Mouse (Mus musculus) hindbrain, embryonic 13.5 days (tissue): ENCODE measurements at regions not wholly inside any gene's neighbourhood (a gene's known extent, or its start where the extent isn't known, plus 50 kb on each side); places are given as distances from the start of the nearest gene placed in this dataset.
A peak's percentile ranks its signal among the peaks of the same experiment; 100 is the strongest.

Source experiments
- ATAC-seq: fragments of 200-750 bp; cut with Nextera tagmentation; 2 replicates; pipeline ENCODE4 v1.8.0; 2017; ENCODE audit warnings: moderate TSS enrichment; ENCODE audit not compliant: low FRiP score
- H3K27ac ChIP-seq: fragments of 300-500 bp; sonication (generic); 2 replicates; pipeline ENCODE4 v1.5.1; 2015; ENCODE audit warnings: inconsistent platforms, mild to moderate bottlenecking, moderate library complexity
- H3K27me3 ChIP-seq: fragments of 300-500 bp; sonication (generic); 2 replicates; pipeline ENCODE4 v1.6.1; 2015; ENCODE audit warnings: mild to moderate bottlenecking, inconsistent platforms
- H3K36me3 ChIP-seq: fragments of 300-500 bp; sonication (generic); 2 replicates; pipeline ENCODE4 v1.6.1; 2015; ENCODE audit warnings: mild to moderate bottlenecking, inconsistent platforms
- H3K4me1 ChIP-seq: fragments of 300-500 bp; sonication (generic); replicated peaks from 2 replicates; pipeline ENCODE4 v1.6.1; 2015; ENCODE audit warnings: inconsistent platforms
- H3K4me2 ChIP-seq: fragments of 300-500 bp; sonication (generic); 2 replicates; pipeline ENCODE4 v1.6.1; 2015; ENCODE audit warnings: inconsistent platforms, mild to moderate bottlenecking, moderate library complexity
- H3K4me3 ChIP-seq: fragments of 300-500 bp; sonication (generic); 2 replicates; pipeline ENCODE4 v1.5.1; 2015; ENCODE audit warnings: mild to moderate bottlenecking, inconsistent platforms
- H3K9ac ChIP-seq: fragments of 300-500 bp; sonication (generic); 2 replicates; pipeline ENCODE4 v1.6.1; 2015; ENCODE audit warnings: mild to moderate bottlenecking, inconsistent platforms
- H3K9me3 ChIP-seq: fragments of 300-500 bp; sonication (generic); 2 replicates; pipeline ENCODE4 v1.6.1; 2016; ENCODE audit warnings: inconsistent platforms
- WGBS: fragments of 180-500 bp; shearing (Covaris S2); methylation state at CpG from one replicate; pipeline ENCODE4 v1.1.7; 2015; 5-methylcytosine and 5-hydroxymethylcytosine counted together

DNA sequence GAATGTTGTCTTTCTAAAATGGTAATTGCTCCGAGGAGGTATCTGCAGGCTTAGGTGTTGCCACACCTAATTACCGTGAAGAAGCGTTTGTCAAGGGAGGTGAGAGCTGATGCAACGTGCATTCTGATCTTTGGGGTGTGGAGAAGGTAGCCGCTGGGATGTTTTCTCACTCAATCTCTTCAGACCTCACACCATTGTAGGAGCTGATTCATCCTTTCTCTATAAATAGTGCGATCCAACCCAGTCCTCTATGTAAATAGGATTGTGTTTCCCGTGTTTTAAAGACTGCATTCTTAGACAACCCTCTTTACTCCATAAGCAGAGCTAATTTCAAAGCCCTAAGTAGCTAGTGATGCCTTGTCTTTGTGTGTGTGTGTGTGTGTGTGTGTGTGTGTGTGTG is 374.2 kb upstream of the Slc35b3 start:
- ATAC-seq: no peak
- no peaks in the 10 kb centered on the region for H3K9me3 ChIP-seq
- H3K27ac ChIP-seq: no peak overlapping the region
- H3K36me3 ChIP-seq: no peaks in the 10 kb centered on the region
- no peak overlapping the region for H3K9ac ChIP-seq
- no peaks in the 10 kb centered on the region for H3K4me1 ChIP-seq
- no peak overlapping the region for H3K4me2 ChIP-seq
- no peak overlapping the region for H3K4me3 ChIP-seq
- WGBS: 79% methylated on average over 7 of the region's 7 CpGs
- H3K27me3 ChIP-seq: no peaks in the 10 kb centered on the region

DNA sequence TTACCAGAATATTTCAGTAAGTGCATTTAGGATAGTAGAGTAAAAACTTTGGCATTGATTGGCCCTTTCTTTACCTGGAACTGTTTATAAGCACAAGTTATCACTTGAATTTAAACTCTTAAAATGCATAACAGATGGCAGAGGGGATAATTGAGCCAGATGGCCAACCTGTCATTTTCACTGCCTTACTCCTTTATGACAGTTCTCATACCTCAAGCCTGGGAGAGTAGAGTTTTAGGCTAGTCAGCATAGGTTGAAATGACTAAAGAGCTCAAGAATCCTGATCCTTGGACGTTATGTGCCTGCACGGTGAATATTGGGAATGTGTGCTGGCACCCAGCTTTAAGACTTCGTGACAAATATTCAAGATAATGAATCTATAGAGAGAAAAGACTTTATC is 369.1 kb upstream of the Slc35b3 start:
- Histone ChIP-seq H3K27me3 (no peaks in the 10 kb centered on the region), H3K9ac (no peak overlapping the region), H3K4me3 (no peak overlapping the region), H3K4me1 (no peaks in the 10 kb centered on the region), H3K27ac (no peak overlapping the region), H3K36me3 (no peaks in the 10 kb centered on the region), H3K9me3 (no peaks in the 10 kb centered on the region), H3K4me2 (no peak overlapping the region)
- 88% methylated on average over 3 of the region's 3 CpGs for WGBS
- no peak for ATAC-seq

DNA sequence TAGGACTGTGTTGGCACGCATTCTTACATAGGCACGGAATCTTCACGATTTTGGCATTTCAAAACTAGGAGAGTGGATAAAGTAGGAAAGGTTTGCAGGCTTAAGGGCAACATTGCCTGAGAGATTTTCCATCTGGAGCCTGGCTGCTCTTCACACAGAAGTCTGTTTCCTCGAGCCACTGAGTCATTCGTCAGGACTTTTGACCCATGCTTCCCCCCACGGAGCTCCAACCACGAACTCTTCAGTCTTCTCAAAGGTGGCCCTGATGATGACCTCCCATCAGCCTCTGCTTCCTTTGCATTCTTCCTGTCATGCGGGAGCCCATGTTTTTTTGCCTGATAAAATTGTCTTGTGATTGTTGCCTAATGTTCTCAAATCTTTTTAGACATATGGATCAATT is 365.5 kb upstream of the Slc35b3 start:
- ATAC-seq: no peak
- no peak overlapping the region for H3K9ac ChIP-seq

DNA sequence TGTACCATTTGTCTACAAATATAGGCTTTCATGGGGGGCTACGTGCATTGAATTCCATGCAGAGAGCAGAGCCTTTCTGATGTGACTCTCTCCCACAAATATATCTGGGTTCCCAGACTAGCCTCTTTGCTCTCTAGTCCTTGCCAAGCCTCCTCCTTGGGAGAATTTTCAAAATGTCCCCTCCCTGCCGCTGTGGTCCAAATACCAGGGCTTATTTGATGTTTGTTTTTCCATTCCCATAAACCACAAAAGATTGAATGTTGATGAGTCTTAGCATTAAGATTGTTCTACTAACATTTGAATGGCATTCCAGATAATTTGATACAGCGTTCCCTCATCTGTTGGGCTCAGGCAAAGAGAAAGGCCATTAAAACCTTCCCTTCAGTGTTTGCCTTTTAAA is 360.4 kb upstream of the Slc35b3 start:
- no peak overlapping the region for H3K4me3 ChIP-seq
- no peak overlapping the region for H3K9ac ChIP-seq
- H3K4me2 ChIP-seq: no peak overlapping the region
- H3K27ac ChIP-seq: no peak overlapping the region
- WGBS: 92% methylated on average over 3 of the region's 3 CpGs
- no peaks in the 10 kb centered on the region for H3K27me3 ChIP-seq
- H3K9me3 ChIP-seq: no peaks in the 10 kb centered on the region
- no peaks in the 10 kb centered on the region for H3K4me1 ChIP-seq
- ATAC-seq: no peak
- H3K36me3 ChIP-seq: no peaks in the 10 kb centered on the region

More for the DNA sequence above, 365.5 kb upstream of the Slc35b3 start:
- no peaks in the 10 kb centered on the region for H3K36me3 ChIP-seq
- H3K27ac ChIP-seq: no peak overlapping the region
- H3K4me2 ChIP-seq: no peak overlapping the region
- H3K27me3 ChIP-seq: no peaks in the 10 kb centered on the region
- H3K9me3 ChIP-seq: no peaks in the 10 kb centered on the region
- H3K4me3 ChIP-seq: no peak overlapping the region
- 79% methylated on average over 8 of the region's 8 CpGs for WGBS
- H3K4me1 ChIP-seq: no peaks in the 10 kb centered on the region

DNA sequence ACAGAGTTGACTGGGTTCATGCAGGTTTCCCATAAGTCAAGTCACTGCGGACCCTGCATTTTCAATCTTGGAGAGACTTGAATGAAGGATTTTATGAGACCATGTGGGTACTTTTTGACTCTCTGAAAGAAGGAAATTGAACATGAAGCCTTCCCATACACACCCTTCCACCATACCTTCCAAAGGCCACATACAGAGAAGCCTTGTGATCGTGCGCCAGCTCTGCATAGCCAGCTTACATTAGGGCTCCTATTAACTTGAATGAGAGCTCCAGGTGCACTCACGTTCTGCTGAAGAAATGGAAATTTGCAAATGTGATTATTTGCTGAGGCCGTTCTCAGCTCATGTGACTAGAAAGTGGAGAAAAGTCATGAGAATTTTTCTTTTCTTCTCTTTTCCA is 349.1 kb upstream of the Slc35b3 start:
- WGBS: 91% methylated on average over 5 of the region's 5 CpGs
- no peak overlapping the region for H3K4me3 ChIP-seq
- no peak overlapping the region for H3K9ac ChIP-seq
- no peaks in the 10 kb centered on the region for H3K27me3 ChIP-seq
- H3K4me1 ChIP-seq: no peaks in the 10 kb centered on the region
- no peak overlapping the region for H3K27ac ChIP-seq
- H3K4me2 ChIP-seq: no peak overlapping the region
- no peaks in the 10 kb centered on the region for H3K36me3 ChIP-seq
- no peak for ATAC-seq
- no peaks in the 10 kb centered on the region for H3K9me3 ChIP-seq

DNA sequence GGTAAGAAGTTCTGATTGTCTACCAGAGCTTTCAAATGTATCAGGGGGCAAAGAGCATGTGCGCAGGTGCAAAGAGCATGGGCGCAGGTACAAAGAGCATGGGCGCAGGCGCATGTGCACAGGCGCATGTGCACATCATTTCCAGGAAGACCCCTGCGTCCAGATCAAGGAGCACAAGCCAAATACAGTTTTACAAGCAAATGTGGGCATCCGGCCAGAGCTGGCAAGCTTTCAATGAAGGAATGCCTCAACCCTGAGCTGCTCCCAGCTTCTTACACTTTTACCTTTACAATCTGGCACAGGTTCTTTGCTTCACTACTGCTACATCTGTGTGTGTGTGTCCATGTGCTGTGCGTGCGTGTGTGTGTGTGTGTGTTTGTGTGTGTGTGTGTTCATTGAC is 347.2 kb upstream of the Slc35b3 start:
- 95% methylated on average over 9 of the region's 9 CpGs for WGBS
- H3K27me3 ChIP-seq: no peaks in the 10 kb centered on the region
- H3K36me3 ChIP-seq: no peaks in the 10 kb centered on the region
- H3K4me2 ChIP-seq: no peak overlapping the region
- ATAC-seq: no peak
- H3K9me3 ChIP-seq: no peaks in the 10 kb centered on the region
- H3K27ac ChIP-seq: no peak overlapping the region
- no peaks in the 10 kb centered on the region for H3K4me1 ChIP-seq
- H3K9ac ChIP-seq: no peak overlapping the region
- no peak overlapping the region for H3K4me3 ChIP-seq

DNA sequence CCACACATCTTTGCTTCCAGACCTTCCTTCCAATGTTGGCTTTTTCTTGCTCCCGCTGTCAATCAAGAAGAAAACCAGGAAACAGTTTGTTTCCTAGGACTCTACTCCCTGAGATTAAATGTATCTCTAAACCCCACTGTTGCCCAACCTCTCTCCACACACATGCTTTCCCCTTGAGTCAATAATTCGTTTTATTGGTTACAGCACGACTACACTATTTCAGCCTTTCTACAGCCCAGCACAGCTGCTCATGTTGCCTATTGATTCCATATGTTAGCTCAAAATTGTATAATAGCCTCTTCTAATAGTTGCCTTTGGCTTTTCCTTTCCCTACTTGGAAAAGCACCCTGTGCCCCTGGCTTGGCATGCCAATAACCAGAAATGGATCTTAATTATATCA is 346.2 kb upstream of the Slc35b3 start:
- Histone ChIP-seq H3K4me3 (no peak overlapping the region), H3K9ac (no peak overlapping the region), H3K27me3 (no peaks in the 10 kb centered on the region), H3K4me1 (no peaks in the 10 kb centered on the region), H3K27ac (no peak overlapping the region), H3K4me2 (no peak overlapping the region), H3K9me3 (no peaks in the 10 kb centered on the region), H3K36me3 (no peaks in the 10 kb centered on the region)
- WGBS: 83% methylated on average over 3 of the region's 3 CpGs
- ATAC-seq: no peak

DNA sequence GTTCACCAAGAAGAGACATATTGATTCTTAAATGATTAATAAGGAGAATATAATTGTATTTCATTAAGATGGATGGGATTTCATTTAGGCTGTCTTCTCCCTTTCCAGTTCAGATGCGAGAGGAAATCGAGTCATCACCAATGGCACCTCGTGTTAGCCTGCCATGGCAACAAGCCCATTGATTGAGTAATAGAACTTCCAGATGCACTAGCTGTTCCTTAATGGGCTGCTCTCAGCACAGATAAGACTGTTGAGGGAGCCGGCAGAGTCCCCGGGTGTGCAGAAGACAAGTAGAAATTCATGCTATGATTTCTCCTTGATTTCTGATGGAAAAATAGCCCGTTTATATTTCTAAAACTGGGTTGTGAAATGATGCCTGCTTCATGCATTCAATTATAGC is 336.5 kb upstream of the Slc35b3 start:
- peak; percentile 71 for ATAC-seq
- Histone ChIP-seq H3K9ac (no peak overlapping the region), H3K9me3 (no peaks in the 10 kb centered on the region), H3K27ac (peak overlapping the region; percentile 5; the same call in 1 of the 2 replicates), H3K27me3 (no peaks in the 10 kb centered on the region), H3K4me3 (no peak overlapping the region), H3K4me1 (peaks cover 5% of the 10 kb centered on the region; the same call in 1 of the 2 replicates), H3K36me3 (no peaks in the 10 kb centered on the region), H3K4me2 (no peak overlapping the region)
- WGBS: 71% methylated on average over 6 of the region's 6 CpGs

DNA sequence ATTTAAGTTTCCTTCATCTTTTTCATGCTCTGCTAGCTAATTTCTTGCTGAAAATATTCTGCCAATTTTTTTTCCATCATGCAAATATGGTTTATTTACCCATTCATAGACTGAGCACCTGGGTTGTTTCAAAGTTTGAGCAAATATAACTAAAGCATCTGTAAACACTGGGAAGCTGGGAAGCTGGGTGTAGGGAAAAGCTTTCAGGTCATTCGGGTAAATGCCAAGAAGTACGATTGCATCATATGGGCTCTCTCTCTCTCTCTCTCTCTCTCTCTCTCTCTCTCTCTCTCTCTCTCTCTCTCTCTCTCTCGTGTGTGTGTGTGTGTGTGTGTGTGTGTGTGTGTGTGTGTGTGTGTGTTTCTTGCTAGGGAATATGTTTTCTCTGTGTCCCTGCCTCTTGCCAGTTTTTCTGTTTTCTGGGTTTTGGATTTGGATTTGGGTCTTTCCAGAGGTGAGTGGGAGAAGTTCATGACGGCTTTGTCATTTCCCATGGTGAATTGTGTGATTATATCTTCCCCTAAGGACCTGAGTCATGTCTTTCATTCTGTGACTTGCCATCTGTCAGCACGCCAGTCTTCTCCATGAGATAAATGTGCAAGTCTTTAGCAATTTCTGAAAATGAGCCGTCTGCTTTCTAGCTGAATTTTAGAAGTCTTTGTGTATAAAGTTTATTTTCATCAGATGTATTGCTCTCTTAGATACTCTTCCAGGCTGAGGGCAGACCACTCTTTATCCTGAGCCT is 329.7 kb upstream of the Slc35b3 start:
- H3K36me3 ChIP-seq: no peaks in the 10 kb centered on the region
- 80% methylated on average over 5 of the region's 6 CpGs for WGBS
- H3K27ac ChIP-seq: no peak overlapping the region
- H3K4me3 ChIP-seq: no peak overlapping the region
- no peak overlapping the region for H3K9ac ChIP-seq
- H3K9me3 ChIP-seq: no peaks in the 10 kb centered on the region
- no peak for ATAC-seq
- no peak overlapping the region for H3K4me2 ChIP-seq
- no peaks in the 10 kb centered on the region for H3K4me1 ChIP-seq
- no peaks in the 10 kb centered on the region for H3K27me3 ChIP-seq

DNA sequence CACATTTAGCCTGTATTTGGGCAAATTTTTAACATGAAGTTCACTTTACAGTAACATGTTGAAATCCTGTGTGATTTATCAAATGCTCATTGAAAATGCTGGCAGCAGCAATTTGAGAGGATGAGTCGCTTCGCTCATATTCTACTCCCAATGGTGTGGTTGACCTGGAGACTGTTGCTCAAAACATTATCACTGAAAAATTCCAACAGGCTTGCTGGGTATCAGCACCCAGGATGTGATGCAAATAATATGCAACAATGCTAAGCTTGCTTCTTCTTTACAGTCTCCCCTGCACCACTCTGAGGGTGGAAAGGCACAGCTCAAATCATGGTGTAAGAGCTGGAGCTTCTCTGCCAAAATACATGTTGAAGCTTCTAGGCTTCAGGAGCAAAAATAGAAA is 321.6 kb upstream of the Slc35b3 start:
- H3K4me1 ChIP-seq: no peaks in the 10 kb centered on the region
- no peak overlapping the region for H3K9ac ChIP-seq
- H3K36me3 ChIP-seq: no peaks in the 10 kb centered on the region
- no peak for ATAC-seq
- no peaks in the 10 kb centered on the region for H3K9me3 ChIP-seq
- no peak overlapping the region for H3K4me2 ChIP-seq
- WGBS: 86% methylated on average over 2 of the region's 2 CpGs
- H3K27me3 ChIP-seq: no peaks in the 10 kb centered on the region
- no peak overlapping the region for H3K27ac ChIP-seq
- no peak overlapping the region for H3K4me3 ChIP-seq

DNA sequence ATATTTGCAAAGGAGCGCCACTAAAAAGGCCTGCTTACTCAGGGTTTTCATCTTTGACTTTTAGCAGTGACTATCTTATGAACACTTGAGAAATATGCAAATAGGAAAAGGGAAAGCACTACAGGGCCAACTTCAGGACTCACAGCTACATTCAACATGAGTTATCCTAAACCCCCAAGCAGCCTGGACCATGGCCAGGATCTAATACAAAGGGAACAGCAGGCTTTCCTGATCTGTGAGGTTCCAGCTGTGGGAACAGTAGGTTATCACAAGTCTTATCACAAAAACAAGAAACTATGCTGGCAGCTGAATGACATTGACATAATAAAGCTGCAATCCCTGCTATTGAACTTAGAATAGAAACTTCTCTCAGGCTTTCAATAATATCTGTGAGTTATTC is 317.4 kb upstream of the Slc35b3 start:
- Histone ChIP-seq H3K36me3 (no peaks in the 10 kb centered on the region), H3K9me3 (no peaks in the 10 kb centered on the region), H3K4me2 (no peak overlapping the region), H3K9ac (no peak overlapping the region), H3K27ac (no peak overlapping the region), H3K27me3 (no peaks in the 10 kb centered on the region), H3K4me1 (no peaks in the 10 kb centered on the region), H3K4me3 (no peak overlapping the region)
- 88% methylated on average over 1 of the region's 1 CpGs for WGBS
- no peak for ATAC-seq

DNA sequence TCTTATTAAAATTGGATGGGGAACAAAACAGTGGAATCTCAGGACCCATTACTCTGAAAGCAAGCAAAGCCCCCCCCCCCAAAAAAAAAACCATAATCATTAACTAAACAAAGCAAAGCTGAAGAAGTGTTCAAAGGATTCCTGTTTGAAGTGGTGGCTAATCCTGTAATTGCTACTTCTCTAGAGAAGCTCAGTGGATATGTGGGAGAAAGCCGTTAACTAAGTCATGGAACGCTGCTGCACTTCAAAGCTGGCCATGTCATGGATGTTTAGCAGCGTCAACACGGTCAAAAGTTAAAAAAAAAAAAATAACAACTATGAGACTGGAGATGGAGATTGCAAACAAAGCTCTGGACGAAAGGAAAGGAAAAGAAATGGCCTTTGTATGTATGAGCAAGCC is 305.3 kb upstream of the Slc35b3 start:
- WGBS: 63% methylated on average over 5 of the region's 5 CpGs
- ATAC-seq: no peak
- Histone ChIP-seq H3K9ac (no peak overlapping the region), H3K4me2 (no peak overlapping the region), H3K4me3 (no peak overlapping the region), H3K27ac (no peak overlapping the region), H3K36me3 (no peaks in the 10 kb centered on the region), H3K27me3 (no peaks in the 10 kb centered on the region), H3K9me3 (no peaks in the 10 kb centered on the region), H3K4me1 (no peaks in the 10 kb centered on the region)

DNA sequence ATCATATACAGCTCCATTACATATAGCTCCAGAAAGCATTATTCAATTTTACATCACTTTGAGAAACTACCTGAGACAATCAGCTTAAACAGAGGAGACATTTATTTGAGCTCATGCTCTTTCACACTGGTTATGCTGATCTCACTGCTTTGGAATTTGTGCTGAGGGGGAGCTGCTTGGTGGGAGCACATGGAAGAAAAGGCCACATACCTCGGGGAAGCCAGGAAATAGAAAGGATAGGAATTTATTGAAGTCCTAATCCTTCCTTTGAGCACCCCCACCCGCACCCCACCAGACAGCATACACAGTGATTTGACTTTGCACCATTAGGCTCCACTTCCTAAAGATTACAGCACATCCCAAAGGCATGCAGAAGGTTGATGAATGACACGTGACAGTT is 296.0 kb upstream of the Slc35b3 start:
- Histone ChIP-seq H3K9ac (no peak overlapping the region), H3K36me3 (no peaks in the 10 kb centered on the region), H3K4me1 (no peaks in the 10 kb centered on the region), H3K4me3 (no peak overlapping the region), H3K27me3 (no peaks in the 10 kb centered on the region), H3K9me3 (no peaks in the 10 kb centered on the region), H3K27ac (no peak overlapping the region), H3K4me2 (no peak overlapping the region)
- WGBS: 59% methylated on average over 3 of the region's 3 CpGs
- ATAC-seq: no peak
